Mouse (Mus musculus) left cerebral cortex, postnatal 25 days (tissue): ENCODE results near the gene Bin2. TPM values are rescaled to one million over a fixed set of nuclear protein-coding genes. Genes with fewer than 3 reads are reported as not detected.
A peak's percentile ranks its signal among the peaks of the same experiment; 100 is the strongest.

Experiments used
- DNase-seq, 2 experiments: peaks; one replicate each; pipeline ENCODE4 v3.0.0; 2022; ENCODE audit warnings: low spot score in 2 of 2, mixed read lengths in 1 of 2
- intact Hi-C: fragments of 180-260 bp; cut with DNase I; formaldehyde crosslinking; loops from one replicate; pipeline ENCODE4 v1.15.1; 2025
- microRNA-seq, 2 experiments: library from miRNA; unstranded; fragments of <30 nt; microRNA quantifications; one replicate each; pipeline ENCODE4 v1.2.0; 2022
- total RNA-seq, 2 experiments: library from RNA; stranded (reverse); gene quantifications; 2 replicates each; pipeline ENCODE4 v1.2.3; 2021

Gene Bin2
- total RNA-seq, 2 experiments from 2014 or later = 5.5 to 6.7 TPM

DNA sequence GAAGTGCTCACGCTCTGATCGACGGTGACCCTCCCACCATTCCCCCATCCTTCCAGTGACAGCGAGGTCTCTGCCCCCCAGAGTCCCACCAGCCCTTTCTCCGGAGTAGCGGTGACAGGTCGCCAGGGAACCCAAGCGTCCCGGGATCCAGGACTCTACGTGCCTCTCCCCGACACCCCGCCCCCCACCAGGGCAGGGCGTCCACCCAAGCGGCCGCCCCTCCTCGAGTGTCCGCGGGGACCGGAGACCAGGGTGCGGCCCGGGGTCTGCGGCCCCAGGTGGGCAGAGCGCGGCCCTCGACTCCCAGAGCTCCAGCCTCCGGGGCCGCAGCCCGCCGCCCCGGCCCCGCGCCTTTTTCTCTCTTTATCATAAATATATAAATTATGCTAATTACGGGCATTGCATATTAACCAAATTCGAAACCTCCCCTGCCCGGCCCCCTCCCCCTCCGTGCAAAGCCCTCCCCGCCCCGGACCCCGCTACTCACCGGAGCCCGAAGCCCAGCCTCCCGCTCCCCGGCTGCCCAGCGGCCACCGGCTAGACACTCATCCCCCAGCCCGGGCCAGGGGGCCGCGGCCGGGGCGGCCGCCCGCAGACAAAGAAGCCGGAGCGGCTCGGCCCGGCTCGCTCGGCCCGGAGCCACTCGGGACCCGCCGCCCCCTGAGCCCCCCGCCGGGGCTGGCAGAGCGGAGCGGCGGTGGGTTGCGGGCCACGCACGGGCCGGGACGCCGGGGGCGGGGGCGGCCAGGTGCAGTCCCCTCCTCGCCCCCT is 69.9 kb downstream of the Bin2 start, which contains the start of gene Pou6f1:
Gene Pou6f1, minus strand, starts transcription at position 709 of the 771 bp plus-strand sequence.
- intact Hi-C loops = loop anchor here (1.0 to 5.0 kb wide), 3 partner anchors 16 to 107 kb away; partner anchors contain the start of gene Dazap2

DNA sequence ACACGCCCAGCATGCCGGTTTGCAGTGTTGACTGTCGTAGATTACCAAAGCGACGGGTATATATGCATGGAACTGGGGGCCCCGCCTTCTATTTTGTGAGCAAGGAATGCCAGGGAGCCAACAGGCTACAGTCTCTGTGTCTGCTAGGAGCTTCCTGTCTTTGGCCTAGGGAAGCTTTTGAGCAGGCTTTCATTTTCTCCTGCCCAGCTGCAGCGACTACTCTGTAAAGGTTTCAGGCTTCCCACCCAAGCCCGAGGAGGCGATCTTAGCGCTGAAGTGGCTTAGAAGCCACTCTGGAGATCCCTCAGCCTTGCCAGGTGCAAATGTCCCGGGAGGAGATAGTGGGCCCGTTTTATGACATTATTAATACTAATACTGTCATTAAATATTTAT is 70.5 kb downstream of the Bin2 start:
- intact Hi-C loops = loop anchor here (1.0 kb wide), 2 partner anchors 16 to 48 kb away; partner anchors contain the start of gene Dazap2
- DNase-seq = peak; percentile 30 to 59

More for the DNA sequence above, 69.9 kb downstream of the Bin2 start, which contains the start of gene Pou6f1:
- DNase-seq = peak; percentile 35 to 46

DNA sequence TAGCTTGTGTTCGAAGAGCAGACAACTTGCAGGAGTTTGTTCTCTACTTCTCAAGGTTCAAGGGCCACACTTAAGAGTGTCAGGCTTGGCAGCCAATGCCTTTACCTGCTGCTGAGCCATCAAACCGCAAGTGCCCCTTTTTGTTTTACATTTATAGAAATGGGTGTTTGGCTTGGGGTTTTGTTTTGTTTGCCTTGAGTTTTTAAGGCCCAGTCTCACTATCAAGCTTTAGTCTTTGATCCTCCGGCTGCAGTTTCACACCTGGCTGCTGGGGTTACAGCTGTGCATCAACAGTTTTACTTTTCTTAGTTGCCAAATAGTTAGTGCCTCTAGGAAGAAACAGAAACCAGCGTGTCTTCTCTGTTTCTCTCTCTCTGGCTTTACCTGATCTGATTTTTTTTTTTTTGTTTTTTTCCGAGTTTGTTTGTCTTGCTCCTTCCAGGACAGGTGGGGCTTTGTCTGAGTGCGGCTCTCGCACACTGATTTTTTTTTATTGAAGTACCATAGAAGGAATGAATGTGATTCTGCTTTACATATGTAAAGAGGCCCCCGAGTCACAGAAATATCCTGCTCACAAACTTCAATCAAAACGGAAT is 71.0 kb downstream of the Bin2 start:
- DNase-seq = no peak
- intact Hi-C loops = no loop called here

DNA sequence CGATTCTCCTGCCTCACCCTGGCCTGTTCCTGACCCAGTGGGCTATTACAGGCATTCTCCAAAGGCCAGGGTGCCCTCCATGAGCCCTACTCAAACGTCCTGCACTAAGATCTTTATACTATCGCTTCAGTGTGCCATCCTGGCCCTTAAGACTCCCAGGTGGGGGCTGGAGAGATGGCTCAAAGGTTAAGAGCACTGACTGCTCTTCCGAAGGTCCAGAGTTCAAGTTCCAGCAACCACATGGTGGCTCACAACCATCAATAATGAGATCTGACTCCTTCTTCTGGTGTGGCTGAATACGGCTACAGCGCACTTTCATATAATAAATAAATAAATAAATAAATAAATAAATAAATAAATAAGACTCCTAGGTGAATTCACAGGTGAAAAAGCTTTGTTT is 76.5 kb downstream of the Bin2 start:
- intact Hi-C loops = no loop called here
- DNase-seq = no peak

Small RNAs within 50 kb of the gene (microRNA-seq; reads per million reads assigned to microRNA genes)
- 0 reads per million in 2 experiments for gene Mir6961

Other genes starting within 250 kb of the Bin2 start
- not detected for gene Gm5475, start 247.4 kb downstream of the Bin2 start, total RNA-seq
- 10 to 100 TPM; 54.1 to 63.5 TPM for gene Slc11a2, start 244.5 kb downstream of the Bin2 start, total RNA-seq
- 10 to 100 TPM; 60.7 to 63.6 TPM for gene Letmd1, start 200.5 kb downstream of the Bin2 start, total RNA-seq
- 10 to 100 TPM; 36.2 to 36.8 TPM for gene Csrnp2, start 174.1 kb downstream of the Bin2 start, total RNA-seq
- 10 to 100 TPM; 28.9 to 30.3 TPM for gene Tfcp2, start 117.5 kb downstream of the Bin2 start, total RNA-seq
- 100 to 1,000 TPM; 132 to 133 TPM for gene Pou6f1, start 69.6 kb downstream of the Bin2 start, total RNA-seq
- gene Dazap2, start 54.2 kb downstream of the Bin2 start, total RNA-seq = 100 to 1,000 TPM; 109 to 112 TPM
- 1 to 10 TPM; 1.6 to 2.2 TPM for gene Smagp, start 32.6 kb downstream of the Bin2 start, total RNA-seq
- gene Cela1, start 18.4 kb upstream of the Bin2 start, total RNA-seq = 1 to 10 TPM; 1.7 to 5.0 TPM
- gene Galnt6, start 59.8 kb upstream of the Bin2 start, total RNA-seq = 1 to 10 TPM; 2.9 to 4.0 TPM
- gene Slc4a8, start 92.2 kb upstream of the Bin2 start, total RNA-seq = 10 to 100 TPM; 66.5 to 79.7 TPM
- gene Scn8a, start 200.3 kb upstream of the Bin2 start, total RNA-seq = 100 to 1,000 TPM; 212 to 242 TPM